Mouse (Mus musculus): Measurements from ENCODE around the gene Rfc3.
"Not testable (repeated sequence)": the region's sequence is repeated elsewhere in the genome, so short reads cannot be mapped to it uniquely, and the experiment has no call there.

DNA sequence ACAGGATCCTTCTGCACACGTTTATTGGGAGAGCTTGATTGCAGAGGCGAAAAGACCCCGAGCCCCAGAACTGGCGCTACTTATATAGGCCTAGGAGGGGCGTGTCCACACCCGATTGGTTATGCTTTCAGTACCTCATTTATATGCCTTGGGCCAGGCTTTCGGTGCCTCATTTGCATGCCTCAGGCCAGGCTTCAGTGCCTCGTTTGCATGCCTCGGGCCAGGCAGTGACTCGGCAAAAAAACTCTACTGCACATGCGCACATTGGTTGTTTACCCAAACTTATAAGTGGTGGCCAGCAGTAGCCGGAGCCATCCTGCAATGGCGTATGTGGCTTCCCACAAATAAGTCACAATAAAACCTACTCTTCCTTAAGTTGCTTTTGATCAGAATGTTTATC lies 42.6 kb upstream of the Rfc3 start:
- not testable (repeated sequence) for TF ChIP-seq GATA1 (IDR thresholded peaks at IDR 0.05; ENCODE audit: borderline replicate concordance, low read length); FLI1 (IDR thresholded peaks at IDR 0.05; ENCODE audit: low read length)

All from megakaryocyte, embryonic 14.5 days (primary cell).